Mouse (Mus musculus) kidney, adult 2 months (tissue): Measurements from ENCODE around the gene St8sia1. TPM values are rescaled to one million over a fixed set of nuclear protein-coding genes. Genes with fewer than 3 reads are reported as not detected.
A peak's percentile ranks its signal among the peaks of the same experiment; 100 is the strongest.

ENCODE experiments used
- DNase-seq: peaks from one replicate; pipeline ENCODE4 v3.0.0; 2021
- H3K27ac ChIP-seq: fragments of 200-500 bp; 2 replicates; pipeline ENCODE4 v1.5.1; 2012; ENCODE audit warnings: low read depth, low read length, control low read depth, inconsistent platforms; ENCODE audit not compliant: insufficient read depth
- H3K27me3 ChIP-seq: fragments of 200-500 bp; replicated peaks from 2 replicates; pipeline ENCODE4 v1.6.1; 2012; ENCODE audit warnings: mild to moderate bottlenecking, moderate library complexity, low read length, inconsistent platforms; ENCODE audit not compliant: control insufficient read depth, insufficient read depth
- H3K36me3 ChIP-seq: fragments of 200-500 bp; 2 replicates; pipeline ENCODE4 v1.6.1; 2012; ENCODE audit warnings: mild to moderate bottlenecking, moderate library complexity, low read length, inconsistent platforms; ENCODE audit not compliant: control insufficient read depth, insufficient read depth
- H3K4me1 ChIP-seq: fragments of 200-500 bp; 2 replicates; pipeline ENCODE4 v1.6.1; 2011; ENCODE audit warnings: low read length; ENCODE audit not compliant: control insufficient read depth, insufficient read depth
- H3K4me3 ChIP-seq: fragments of 200-500 bp; 2 replicates; pipeline ENCODE4 v1.5.1; 2011; ENCODE audit warnings: mild to moderate bottlenecking, low read depth, low read length, control low read depth; ENCODE audit not compliant: insufficient read depth
- CTCF ChIP-seq: fragments of 200-500 bp; conservative IDR thresholded peaks from 2 replicates; pipeline ENCODE4 v1.5.1; 2011; ENCODE audit warnings: low read depth, mild to moderate bottlenecking, control low read depth, low read length, moderate library complexity, mixed read lengths; ENCODE audit not compliant: insufficient read depth, insufficient read length
- POLR2A ChIP-seq: fragments of 200-500 bp; IDR thresholded peaks from one replicate; pipeline ENCODE4 v1.6.1; 2011; ENCODE audit warnings: low read depth, low read length, control low read depth
- WGBS: fragments of 180-500 bp; shearing (Covaris S2); methylation state at CpG from one replicate; pipeline ENCODE4 v1.1.7; 2018; 5-methylcytosine and 5-hydroxymethylcytosine counted together
- polyA plus RNA-seq: library from polyadenylated mRNA; depleted of rRNA; stranded (reverse); fragments of >200 nt; gene quantifications from 2 replicates; pipeline ENCODE4 v1.2.3, GENCODE M21; 2012

Gene St8sia1
- polyA plus RNA-seq, 1 experiment: 14.3 TPM

DNA sequence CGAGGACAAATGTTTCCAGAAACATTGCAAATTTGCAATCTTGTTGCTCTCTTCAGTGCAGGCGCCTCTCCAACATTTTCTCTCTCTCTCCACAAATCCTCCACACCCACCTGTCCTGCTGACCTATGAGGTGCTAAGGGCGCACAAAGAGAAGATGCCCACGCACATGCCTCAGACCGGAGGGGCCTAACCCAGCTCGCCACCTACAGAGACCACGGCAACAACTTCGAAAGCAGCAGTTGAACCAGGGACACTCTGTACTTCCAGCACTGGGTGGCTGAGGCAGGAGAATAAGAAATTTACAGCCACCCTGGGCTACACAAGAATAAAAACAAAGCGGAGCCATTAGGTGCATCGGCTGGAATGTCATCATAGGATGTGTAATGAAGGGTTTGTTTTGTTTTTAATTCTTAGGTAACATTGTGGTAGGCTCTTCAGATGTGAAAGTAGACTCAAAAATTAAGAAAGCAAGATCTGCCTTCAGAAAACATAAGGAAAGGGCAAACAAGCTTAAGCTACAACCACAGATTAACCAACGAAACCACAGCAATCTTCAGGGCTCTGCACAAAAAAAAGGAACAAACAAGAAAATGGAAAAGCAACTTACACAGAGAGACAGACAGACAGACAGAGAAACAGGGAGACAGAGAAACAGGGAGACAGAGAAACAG is 47.8 kb downstream of the St8sia1 start:
- 80% methylated on average over 11 of the region's 11 CpGs for WGBS
- no peak for TF ChIP-seq CTCF
- no peak for TF ChIP-seq POLR2A
- H3K27ac ChIP-seq: no peak overlapping the region
- no peaks in the 10 kb centered on the region for H3K27me3 ChIP-seq
- peaks cover 3% of the 10 kb centered on the region; the same call in 1 of the 2 replicates for H3K4me1 ChIP-seq
- DNase-seq: no peak
- no peak overlapping the region for H3K4me3 ChIP-seq
- H3K36me3 ChIP-seq: no peaks in the 10 kb centered on the region

- Histone ChIP-seq H3K4me3 (no peak overlapping the region), H3K36me3 (no peaks in the 10 kb centered on the region), H3K27ac (no peak overlapping the region), H3K4me1 (no peaks in the 10 kb centered on the region), H3K27me3 (no peaks in the 10 kb centered on the region)
- WGBS: 72% methylated on average over 5 of the region's 5 CpGs
- DNase-seq: no peak
- TF ChIP-seq POLR2A (no peak), CTCF (no peak)
These were observed 48.8 kb downstream of the St8sia1 start for GRCm38 (mm10) chr6:142915464-142915863.

DNA sequence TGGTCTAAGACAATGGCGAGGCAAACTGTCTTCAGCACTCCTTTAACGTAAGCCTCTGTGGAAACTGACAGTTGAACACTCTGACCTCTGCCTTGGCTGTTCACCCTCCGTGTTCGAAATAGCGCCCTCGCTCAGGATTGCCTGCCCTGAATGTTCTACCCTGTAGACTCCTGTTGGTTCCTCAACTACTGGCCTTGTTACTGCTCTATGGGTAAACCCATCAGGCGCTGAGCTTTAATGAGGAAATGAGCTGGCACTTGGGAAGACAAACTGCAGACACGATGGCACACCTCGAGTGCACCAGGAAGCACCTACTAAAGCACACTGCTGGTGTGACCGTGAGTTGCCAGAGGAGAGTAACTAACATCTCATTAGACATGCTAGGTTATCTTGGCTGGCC is 49.6 kb downstream of the St8sia1 start:
- Histone ChIP-seq H3K4me3 (no peak overlapping the region), H3K36me3 (no peaks in the 10 kb centered on the region), H3K4me1 (no peaks in the 10 kb centered on the region), H3K27me3 (no peaks in the 10 kb centered on the region), H3K27ac (no peak overlapping the region)
- no peak for DNase-seq
- no peak for TF ChIP-seq CTCF
- no peak for TF ChIP-seq POLR2A
- WGBS: 85% methylated on average over 10 of the region's 10 CpGs

DNA sequence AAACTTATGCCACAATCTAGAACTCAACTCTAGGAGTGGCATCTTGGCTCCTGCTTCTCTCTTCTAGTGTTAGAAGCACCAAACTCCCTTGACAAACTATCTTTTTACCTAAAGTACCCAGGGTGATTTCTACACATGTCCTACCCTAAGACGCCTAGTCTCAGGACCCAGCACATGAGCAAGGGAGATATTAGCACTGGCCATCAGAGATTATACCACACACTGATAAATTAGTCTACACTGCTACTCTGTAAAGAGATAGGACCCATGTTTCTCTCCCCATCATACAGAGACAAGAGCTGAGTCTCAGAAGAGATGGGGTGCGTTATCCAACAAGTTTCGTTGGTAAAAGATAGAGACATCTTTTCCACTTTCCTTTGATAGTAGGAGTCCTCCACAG is 53.0 kb downstream of the St8sia1 start:
- Histone ChIP-seq H3K36me3 (no peaks in the 10 kb centered on the region), H3K27me3 (no peaks in the 10 kb centered on the region), H3K4me3 (no peak overlapping the region), H3K27ac (no peak overlapping the region), H3K4me1 (no peaks in the 10 kb centered on the region)
- WGBS: 96% methylated on average over 3 of the region's 3 CpGs
- DNase-seq: no peak
- TF ChIP-seq CTCF (no peak), POLR2A (no peak)

DNA sequence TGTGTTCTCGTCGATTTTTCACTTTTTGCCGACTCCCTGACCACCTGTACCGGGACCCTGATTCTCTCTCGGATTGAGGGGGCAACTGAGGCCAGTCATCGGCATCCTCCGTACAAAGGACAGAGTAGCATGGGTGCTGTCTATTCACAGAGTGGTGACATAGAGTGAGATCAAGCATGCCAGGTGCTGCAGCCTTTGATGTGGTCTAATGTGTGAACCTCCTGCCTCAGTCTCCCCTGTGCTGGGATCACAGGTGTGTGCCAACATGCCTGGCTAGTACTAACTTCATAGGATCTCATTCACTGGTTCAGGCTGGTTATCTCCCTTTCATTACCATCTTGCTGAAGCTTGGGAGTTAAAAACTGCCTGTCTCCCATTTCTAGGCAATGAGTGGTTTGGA is 53.5 kb downstream of the St8sia1 start:
- no peak for DNase-seq
- Histone ChIP-seq H3K27me3 (no peaks in the 10 kb centered on the region), H3K36me3 (no peaks in the 10 kb centered on the region), H3K27ac (no peak overlapping the region), H3K4me3 (no peak overlapping the region), H3K4me1 (no peaks in the 10 kb centered on the region)
- 96% methylated on average over 7 of the region's 7 CpGs for WGBS
- no peak for TF ChIP-seq POLR2A

GRCm38 (mm10) chr6:142909771-142910105 is 54.5 kb downstream of the St8sia1 start:
- WGBS: 47% methylated on average over 3 of the region's 3 CpGs
- Histone ChIP-seq H3K4me1 (no peaks in the 10 kb centered on the region), H3K27me3 (no peaks in the 10 kb centered on the region), H3K4me3 (no peak overlapping the region), H3K36me3 (no peaks in the 10 kb centered on the region), H3K27ac (no peak overlapping the region)
- peak; percentile 73 for DNase-seq
- TF ChIP-seq CTCF: no peak
- TF ChIP-seq POLR2A: no peak

DNA sequence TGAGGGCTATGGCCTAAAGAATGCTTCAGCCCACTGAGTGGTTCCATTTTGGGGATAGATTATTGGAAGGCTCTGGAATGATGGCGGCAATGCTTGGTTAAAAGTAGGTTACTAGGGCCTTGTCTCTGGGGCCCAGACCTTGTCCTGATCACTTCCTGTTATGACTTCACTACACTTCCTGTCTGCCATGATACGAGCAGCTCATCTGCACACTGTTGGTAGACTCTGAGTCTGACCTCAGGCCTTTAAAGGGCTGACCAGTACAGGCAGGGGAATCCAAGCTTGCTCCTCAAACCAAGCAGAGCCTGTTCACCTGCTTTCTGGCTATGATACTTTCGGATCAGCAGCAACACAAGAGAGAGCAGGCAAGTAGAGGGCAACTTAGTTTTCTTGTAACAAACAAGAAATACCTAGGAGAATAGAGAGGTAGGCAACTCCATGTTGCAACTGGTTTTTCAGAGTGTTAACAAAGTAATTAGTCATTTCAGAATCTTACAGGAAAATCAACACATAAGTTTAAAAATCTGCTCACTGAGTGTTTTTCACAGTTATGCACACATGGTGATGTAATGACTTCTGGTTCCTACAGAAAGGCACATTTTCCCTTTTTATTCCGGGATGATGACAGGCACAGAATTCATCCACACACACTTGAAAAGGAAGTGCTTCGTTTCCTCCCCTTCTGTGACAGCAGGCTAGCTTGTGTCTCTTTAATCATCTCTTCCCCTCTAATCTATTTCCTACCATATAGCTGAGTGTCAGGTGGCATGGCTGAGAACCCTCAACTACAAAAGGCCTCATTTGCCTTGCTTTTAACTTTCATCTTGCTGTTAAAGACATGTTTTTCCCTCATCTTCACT is 55.1 kb downstream of the St8sia1 start:
- TF ChIP-seq CTCF (no peak), POLR2A (no peak)
- no peaks in the 10 kb centered on the region for H3K27me3 ChIP-seq
- no peaks in the 10 kb centered on the region for H3K36me3 ChIP-seq
- no peak for DNase-seq
- no peaks in the 10 kb centered on the region for H3K4me1 ChIP-seq
- 67% methylated on average over 5 of the region's 5 CpGs for WGBS
- no peak overlapping the region for H3K4me3 ChIP-seq
- H3K27ac ChIP-seq: no peak overlapping the region
